Mouse (Mus musculus) stomach, postnatal 0 days (tissue): ENCODE data around the gene Bcar3.

Experiments used
- CTCF ChIP-seq: IDR thresholded peaks from 2 replicates; pipeline ENCODE4 v1.5.1; 2016; ENCODE audit warnings: antibody characterized with exemption, low read depth, mild to moderate bottlenecking, moderate library complexity
- EP300 ChIP-seq: optimal IDR thresholded peaks from 2 replicates; pipeline ENCODE3; 2016; ENCODE audit warnings: antibody characterized with exemption

- no peak for TF ChIP-seq EP300
- no peak for TF ChIP-seq CTCF
Measured at GRCm38 (mm10) chr3:122448196-122448595, 154.3 kb downstream of the Bcar3 start.
